Mouse (Mus musculus) 3T3-L1 (cell line): ENCODE results near the gene Herpud2.

ENCODE experiments used
- DNase-seq: peaks from one replicate; pipeline ENCODE4 v3.0.0-alpha.2; 2015; ENCODE audit warnings: low read depth, low spot score

The Herpud2 gene

GRCm38 (mm10) chr9:25151611-25152241, at the start of gene Herpud2:
Gene Herpud2 (minus strand): TSS chr9:25151820.
- peak; percentile 97 for DNase-seq

GRCm38 (mm10) chr9:25200987-25201386, 49.4 kb upstream of the Herpud2 start:
- no peak for DNase-seq

GRCm38 (mm10) chr9:25200148-25200547, 48.5 kb upstream of the Herpud2 start:
- DNase-seq: peak; percentile 17

- DNase-seq: no peak
These were observed 45.1 kb upstream of the Herpud2 start for GRCm38 (mm10) chr9:25196746-25197145.

- no peak for DNase-seq
These were observed 40.0 kb upstream of the Herpud2 start for GRCm38 (mm10) chr9:25191612-25192011.

- no peak for DNase-seq
These were observed 34.9 kb upstream of the Herpud2 start for GRCm38 (mm10) chr9:25186501-25186900.

- DNase-seq: no peak
These were observed 34.2 kb upstream of the Herpud2 start for GRCm38 (mm10) chr9:25185854-25186253.

GRCm38 (mm10) chr9:25184606-25185005, 33.0 kb upstream of the Herpud2 start:
- DNase-seq: no peak

- no peak for DNase-seq
These were observed 26.4 kb upstream of the Herpud2 start for GRCm38 (mm10) chr9:25178066-25178465.

- DNase-seq: peak; percentile 85
These were observed 25.6 kb upstream of the Herpud2 start for GRCm38 (mm10) chr9:25177201-25177600.

- peak; percentile 73 for DNase-seq
These were observed 24.9 kb upstream of the Herpud2 start for GRCm38 (mm10) chr9:25176562-25176961.

- no peak for DNase-seq
These were observed 24.4 kb upstream of the Herpud2 start for GRCm38 (mm10) chr9:25175978-25176377.

GRCm38 (mm10) chr9:25175039-25175442, 23.4 kb upstream of the Herpud2 start:
- no peak for DNase-seq

GRCm38 (mm10) chr9:25174614-25175013, 23.0 kb upstream of the Herpud2 start:
- DNase-seq: no peak

- peak; percentile 33 for DNase-seq
These were observed 21.6 kb upstream of the Herpud2 start for GRCm38 (mm10) chr9:25173171-25173570.

GRCm38 (mm10) chr9:25169626-25170025, 18.0 kb upstream of the Herpud2 start:
- peak; percentile 44 for DNase-seq

- DNase-seq: peak; percentile 91
These were observed 16.0 kb upstream of the Herpud2 start for GRCm38 (mm10) chr9:25167458-25168084.

GRCm38 (mm10) chr9:25158218-25158617, 6.6 kb upstream of the Herpud2 start:
- DNase-seq: no peak

- peak; percentile 51 for DNase-seq
These were observed 4.8 kb upstream of the Herpud2 start for GRCm38 (mm10) chr9:25156377-25156776.

- DNase-seq: peak; percentile 77
These were observed 1.4 kb upstream of the Herpud2 start for GRCm38 (mm10) chr9:25153066-25153465.

GRCm38 (mm10) chr9:25152457-25152856, 837 bp upstream of the Herpud2 start:
- DNase-seq: no peak

GRCm38 (mm10) chr9:25150791-25151610, 619 bp downstream of the Herpud2 start:
- peak; percentile 36 for DNase-seq
